Mouse (Mus musculus): ENCODE data around the gene Fxyd5. TPM values are rescaled to one million over a fixed set of nuclear protein-coding genes. Genes with fewer than 3 reads are reported as not detected.

The Fxyd5 gene
- total RNA-seq, 2 experiments from 2014 or later, result 39.1 to 42.0 TPM

Small RNAs within 50 kb of the gene (microRNA-seq; reads per million reads assigned to microRNA genes)
- gene Mir7050, result not detected

Other genes with a start within 250 kb of the Fxyd5 start
- gene Ffar2, start 218.7 kb downstream of the Fxyd5 start, total RNA-seq (2021), result 1 to 10 TPM in 1 of 2 experiments, under 1 TPM in 1; 0.94 to 1.7 TPM
- under 1 TPM; 0.27 to 0.88 TPM for gene Ffar3, start 186.3 kb downstream of the Fxyd5 start, total RNA-seq (2021)
- under 1 TPM; 0.09 to 0.12 TPM for gene Ffar1, start 180.9 kb downstream of the Fxyd5 start, total RNA-seq (2021)
- gene Cd22, start 162.1 kb downstream of the Fxyd5 start, total RNA-seq (2021), result 1 to 10 TPM; 3.3 to 5.1 TPM
- gene Mag, start 127.6 kb downstream of the Fxyd5 start, total RNA-seq (2021), result under 1 TPM; 0.45 to 0.58 TPM
- gene Hamp2, start 117.8 kb downstream of the Fxyd5 start, total RNA-seq (2021), result 1 to 10 TPM in 1 of 2 experiments, not detected in 1; 1.1 TPM
- gene Hamp, start 98.4 kb downstream of the Fxyd5 start, total RNA-seq (2021), result 1 to 10 TPM in 1 of 2 experiments, under 1 TPM in 1; 0.88 to 1.3 TPM
- 100 to 1,000 TPM; 105 to 108 TPM for gene Usf2, start 85.7 kb downstream of the Fxyd5 start, total RNA-seq (2021)
- gene Lsr, start 69.0 kb downstream of the Fxyd5 start, total RNA-seq (2021), result 10 to 100 TPM; 11.2 to 21.6 TPM
- gene Fam187b, start 68.7 kb downstream of the Fxyd5 start, total RNA-seq (2021), result under 1 TPM; 0.39 to 0.63 TPM
- 10 to 100 TPM in 1 of 2 experiments, 1 to 10 TPM in 1; 7.5 to 18.2 TPM for gene Fxyd7, start 9.0 kb upstream of the Fxyd5 start, total RNA-seq (2021)
- 100 to 1,000 TPM; 353 to 358 TPM for gene Fxyd1, start 14.7 kb upstream of the Fxyd5 start, total RNA-seq (2021)
- gene Lgi4, start 16.9 kb upstream of the Fxyd5 start, total RNA-seq (2021), result 1 to 10 TPM; 6.1 to 7.0 TPM
- 1 to 10 TPM; 4.0 to 5.6 TPM for gene Fxyd3, start 34.2 kb upstream of the Fxyd5 start, total RNA-seq (2021)
- gene Hpn, start 72.8 kb upstream of the Fxyd5 start, total RNA-seq (2021), result 10 to 100 TPM; 25.1 to 65.2 TPM
- 10 to 100 TPM; 15.7 to 39.2 TPM for gene Scn1b, start 84.5 kb upstream of the Fxyd5 start, total RNA-seq (2021)
- gene Gramd1a, start 113.4 kb upstream of the Fxyd5 start, total RNA-seq (2021), result 10 to 100 TPM; 39.4 to 60.0 TPM
- gene Scgb2b2, start 248.0 kb upstream of the Fxyd5 start, total RNA-seq (2021), result not detected
- gene Scgb1b2, start 249.3 kb upstream of the Fxyd5 start, total RNA-seq (2021), result not detected

Measured in adrenal gland, postnatal 10 days (tissue).